Mouse (Mus musculus): ENCODE data around the gene Actn4. TPM values are rescaled to one million over a fixed set of nuclear protein-coding genes. Genes with fewer than 3 reads are reported as not detected.

Actn4 gene
- total and polyA plus RNA-seq, 3 experiments: 60.5 to 267 TPM; not detected in 1

DNA sequence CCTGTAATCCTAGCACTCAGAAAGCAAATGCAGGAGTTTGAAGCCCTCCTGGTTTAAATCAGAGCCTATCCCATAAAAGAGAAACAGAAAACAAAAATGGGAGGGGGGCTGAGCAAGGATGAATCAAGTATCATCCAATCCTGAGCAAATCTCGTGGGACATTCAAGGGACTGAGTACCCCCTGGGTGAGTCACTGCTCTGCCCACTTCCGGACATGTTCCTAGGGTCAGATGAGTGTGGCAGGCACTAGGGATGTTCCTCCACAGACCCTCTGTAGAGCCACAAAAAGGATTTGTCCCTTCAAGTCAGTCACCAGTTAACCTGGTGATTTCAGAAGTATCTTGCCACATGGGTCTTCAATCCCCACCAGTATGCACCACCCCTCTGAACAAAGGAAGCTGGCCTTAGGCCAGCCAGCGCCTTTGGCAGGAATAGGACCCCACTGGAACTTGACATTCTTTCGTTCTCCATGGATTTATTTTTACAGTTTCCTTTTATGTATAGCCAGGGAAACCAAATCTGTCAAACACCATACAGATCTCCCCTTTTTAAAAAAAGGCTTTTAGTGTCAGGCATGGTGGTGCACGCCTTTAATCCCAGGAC lies 6.7 kb downstream of the Actn4 start:
- Histone ChIP-seq H3K27ac (ENCODE audit: control insufficient read depth, low read depth, low read length) (no peak overlapping the region), H3K9me3 (replicated peaks; ENCODE audit: insufficient read depth, low read length) (no peaks in the 10 kb centered on the region), H3K36me3 (ENCODE audit: control insufficient read depth in 1 of 2, insufficient read depth in 2 of 2, low read length in 2 of 2) (peaks cover 6 to 85% of the 10 kb centered on the region in 2 experiments; a peak in 3 of 4 replicates), H3K4me3 (ENCODE audit: control insufficient read depth in 1 of 2, insufficient read depth in 1 of 2, low read depth in 2 of 2, low read length in 2 of 2) (no peak overlapping the region), H3K27me3 (ENCODE audit: control insufficient read depth in 1 of 2, insufficient read depth in 2 of 2, low read length in 2 of 2) (no peaks in the 10 kb centered on the region), H3K9ac (ENCODE audit: control insufficient read depth, low read depth, low read length, poor library complexity, severe bottlenecking) (no peak overlapping the region), H3K4me1 (ENCODE audit: control insufficient read depth in 1 of 2, insufficient read depth in 2 of 2, low read length in 2 of 2) (peaks cover 36 to 58% of the 10 kb centered on the region in 2 experiments), H3K79me2 (ENCODE audit: control insufficient read depth, insufficient read depth, low read length, poor library complexity) (peaks cover 75% of the 10 kb centered on the region)
- TF ChIP-seq EP300 (IDR thresholded peaks at IDR 0.05; ENCODE audit: low read depth in 1 of 2, low read length in 2 of 2) (no peak), CHD1 (IDR thresholded peaks at IDR 0.05; ENCODE audit: low read depth, low read length) (no peak), TAL1 (IDR thresholded peaks at IDR 0.05; ENCODE audit: low read length) (no peak), GABPA (IDR thresholded peaks at IDR 0.05; ENCODE audit: low read depth, low read length) (no peak), MYC (IDR thresholded peaks at IDR 0.05; ENCODE audit: low read depth, low read length) (no peak), TCF12 (IDR thresholded peaks at IDR 0.05; ENCODE audit: low read depth, low read length) (no peak), HCFC1 (IDR thresholded peaks at IDR 0.05; ENCODE audit: low read depth, low read length) (no peak), CTCF (IDR thresholded peaks at IDR 0.05 in 2 of 3, conservative IDR thresholded peaks at IDR 0.05 in 1 of 3; ENCODE audit: control insufficient read depth in 1 of 3, insufficient read depth in 1 of 3, low read depth in 2 of 3, low read length in 3 of 3, poor library complexity in 1 of 3, severe bottlenecking in 1 of 3) (no peak), ELF1 (IDR thresholded peaks at IDR 0.05; ENCODE audit: low read depth, low read length) (no peak), ZC3H11A (IDR thresholded peaks at IDR 0.05; ENCODE audit: low read depth, low read length) (no peak), UBTF (IDR thresholded peaks at IDR 0.05; ENCODE audit: borderline replicate concordance, insufficient read depth, low read depth, low read length) (no peak), POLR2AphosphoS5 (IDR thresholded peaks at IDR 0.05; ENCODE audit: borderline replicate concordance, low read depth, low read length) (no peak), POLR2A (IDR thresholded peaks at IDR 0.05; ENCODE audit: control insufficient read depth in 1 of 2, insufficient read depth in 1 of 2, low read depth in 1 of 2, low read length in 2 of 2, poor library complexity in 1 of 2) (no peak), POLR2AphosphoS2 (IDR thresholded peaks at IDR 0.05; ENCODE audit: low read length) (no peak), MAX (IDR thresholded peaks at IDR 0.05; ENCODE audit: low read length) (no peak), ZKSCAN1 (IDR thresholded peaks at IDR 0.05; ENCODE audit: low read depth, low read length) (no peak), E2F4 (IDR thresholded peaks at IDR 0.05; ENCODE audit: borderline replicate concordance, low read depth, low read length) (no peak)
- no peak for DNase-seq (ENCODE audit: low read depth, low spot score)

DNA sequence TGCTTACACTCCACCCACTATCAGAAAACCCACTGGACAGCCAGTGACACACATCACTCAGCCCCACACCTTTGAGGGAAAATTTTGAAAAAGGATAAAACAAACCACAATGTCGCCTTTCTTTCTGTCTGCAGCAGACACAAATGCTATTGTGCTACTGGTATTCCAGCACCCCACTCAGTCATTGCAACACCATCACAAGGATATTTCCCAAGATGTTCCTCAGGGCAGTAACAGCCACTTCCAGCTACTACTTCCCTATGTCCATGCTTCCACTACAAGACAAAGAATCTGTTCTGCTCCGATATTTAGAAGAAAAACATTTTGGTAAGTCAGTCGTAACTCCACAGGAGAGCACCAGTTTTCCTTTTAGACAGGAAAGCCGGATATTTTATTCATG lies 7.4 kb downstream of the Actn4 start:
- Histone ChIP-seq H3K36me3 (ENCODE audit: control insufficient read depth in 1 of 2, insufficient read depth in 2 of 2, low read length in 2 of 2) (peaks cover 7 to 81% of the 10 kb centered on the region in 2 experiments; a peak in 3 of 4 replicates), H3K79me2 (ENCODE audit: control insufficient read depth, insufficient read depth, low read length, poor library complexity) (peaks cover 74% of the 10 kb centered on the region), H3K27me3 (ENCODE audit: control insufficient read depth in 1 of 2, insufficient read depth in 2 of 2, low read length in 2 of 2) (no peaks in the 10 kb centered on the region), H3K4me1 (ENCODE audit: control insufficient read depth in 1 of 2, insufficient read depth in 2 of 2, low read length in 2 of 2) (peaks cover 36 to 54% of the 10 kb centered on the region in 2 experiments), H3K9me3 (replicated peaks; ENCODE audit: insufficient read depth, low read length) (no peaks in the 10 kb centered on the region), H3K27ac (ENCODE audit: control insufficient read depth, low read depth, low read length) (no peak overlapping the region), H3K9ac (ENCODE audit: control insufficient read depth, low read depth, low read length, poor library complexity, severe bottlenecking) (no peak overlapping the region), H3K4me3 (ENCODE audit: control insufficient read depth in 1 of 2, insufficient read depth in 1 of 2, low read depth in 2 of 2, low read length in 2 of 2) (no peak overlapping the region)
- no peak for TF ChIP-seq GABPA (IDR thresholded peaks at IDR 0.05; ENCODE audit: low read depth, low read length)
- no peak for DNase-seq (ENCODE audit: low read depth, low spot score)

All from MEL (cell line).